30 mouse cellular contexts compared by ENCODE assay signal in genomic region chr10:96466845-96467244, GRCm38 (mm10).
A peak's percentile ranks its signal among the peaks of the same experiment; 100 is the strongest.
DNase-seq lines count a peak whose midpoint lies in the region; ATAC-seq lines count a peak whose summit lies in the region.
"Had no signal": no experiment of that assay in that cellular context is flagged by ENCODE, and none has a peak within 500 bp of the region (broad histone marks: within the 10 kb centered on the region; RNA-seq: fewer than 3 reads in every experiment).

No protein-coding gene starts in this region.

- H3K4me1 ChIP-seq in midbrain, embryonic 14.5 days (ENCODE audit: control insufficient read depth, insufficient read depth, low read length) = no peaks in the 10 kb centered on the region
- no peaks in the 10 kb centered on the region for H3K4me1 ChIP-seq in forebrain, embryonic 14.5 days (ENCODE audit: control insufficient read depth, insufficient read depth, low read length)
- H3K4me1 ChIP-seq: heart, embryonic 13.5 days; kidney, embryonic 15.5 days; limb, embryonic 13.5 days; neural tube, embryonic 12.5 days had no signal

- H3K4me2 ChIP-seq in midbrain, embryonic 14.5 days (ENCODE audit: low read length) = no peak overlapping the region
- H3K4me2 ChIP-seq in forebrain, embryonic 14.5 days (ENCODE audit: low read length) = no peak overlapping the region
- H3K4me2 ChIP-seq: heart, embryonic 13.5 days; hindbrain, embryonic 14.5 days; kidney, embryonic 15.5 days; limb, embryonic 13.5 days; liver, embryonic 11.5 days; neural tube, embryonic 12.5 days had no signal

- DNase-seq in thymus, postnatal 0 days (ENCODE audit: low spot score) = peak; percentile 22
- DNase-seq in thymus, postnatal 36 days = no peak
- DNase-seq in T-cell, adult 2 months (ENCODE audit: low spot score) = peak; percentile 43
- no peak for DNase-seq in midbrain, embryonic 14.5 days
- DNase-seq in forebrain, embryonic 14.5 days (ENCODE audit: low spot score) = no peak
- DNase-seq in layer of hippocampus, postnatal 25 days (ENCODE audit: extremely low spot score in 1 of 2, low spot score in 1 of 2) = no peak
- DNase-seq: adrenal gland, postnatal 25 days; B cell, adult 2 months; cerebellum, adult 11-12 months; cerebellum, postnatal 10 days; gastrocnemius, adult 2 months; gastrocnemius, postnatal 36 days; heart, adult 2 months; heart, postnatal 10 days; kidney, adult 18-20 months; kidney, postnatal 25 days; right cerebral cortex, adult 18-20 months had no signal

- H3K27me3 ChIP-seq in midbrain, embryonic 14.5 days (ENCODE audit: control insufficient read depth, insufficient read depth, low read length) = no peaks in the 10 kb centered on the region
- H3K27me3 ChIP-seq in forebrain, embryonic 14.5 days (replicated peaks; ENCODE audit: control insufficient read depth, insufficient read depth, low read length) = no peaks in the 10 kb centered on the region
- H3K27me3 ChIP-seq: heart, embryonic 13.5 days; kidney, embryonic 15.5 days; limb, embryonic 13.5 days; neural tube, embryonic 12.5 days; Patski had no signal

- ATAC-seq in inflammation-experienced regulatory T-cells, adult 6 months = peak; percentile 86
- no peak for ATAC-seq in midbrain, embryonic 14.5 days (ENCODE audit: low FRiP score, low TSS enrichment)
- ATAC-seq in forebrain, embryonic 14.5 days = no peak
- ATAC-seq: forebrain, embryonic 16.5 days; midbrain, embryonic 16.5 days; Patski had no signal

- no peak overlapping the region for H3K4me3 ChIP-seq in midbrain, embryonic 14.5 days (replicated peaks; ENCODE audit: low read depth, low read length)
- H3K4me3 ChIP-seq in forebrain, embryonic 14.5 days (ENCODE audit: low read depth, low read length) = no peak overlapping the region
- H3K4me3 ChIP-seq: forebrain, embryonic 10.5 days; gastrocnemius, adult 2 months; heart, adult 2 months; heart, embryonic 13.5 days; kidney, embryonic 15.5 days; left cerebral cortex, adult 2 months; limb, embryonic 13.5 days; neural tube, embryonic 12.5 days had no signal

- H3K27ac ChIP-seq in midbrain, embryonic 14.5 days (replicated peaks; ENCODE audit: low read depth, low read length) = no peak overlapping the region
- no peak overlapping the region for H3K27ac ChIP-seq in forebrain, embryonic 14.5 days (ENCODE audit: low read depth, low read length)
- H3K27ac ChIP-seq: forebrain, embryonic 10.5 days; gastrocnemius, adult 2 months; heart, adult 2 months; heart, embryonic 13.5 days; hindbrain, embryonic 14.5 days; kidney, embryonic 15.5 days; left cerebral cortex, adult 2 months; limb, embryonic 13.5 days; macrophage; neural tube, embryonic 12.5 days had no signal

- no peaks in the 10 kb centered on the region for H3K36me3 ChIP-seq in midbrain, embryonic 14.5 days (ENCODE audit: control insufficient read depth, insufficient read depth, low read length)
- H3K36me3 ChIP-seq in forebrain, embryonic 14.5 days (ENCODE audit: control insufficient read depth, insufficient read depth, low read length) = no peaks in the 10 kb centered on the region
- H3K36me3 ChIP-seq: forebrain, embryonic 10.5 days; heart, embryonic 13.5 days; kidney, embryonic 15.5 days; limb, embryonic 13.5 days; neural tube, embryonic 12.5 days had no signal

- H3K9ac ChIP-seq in midbrain, embryonic 14.5 days (replicated peaks; ENCODE audit: low read length) = no peak overlapping the region
- no peak overlapping the region for H3K9ac ChIP-seq in forebrain, embryonic 14.5 days (ENCODE audit: low read length)
- H3K9ac ChIP-seq: heart, embryonic 13.5 days; hindbrain, embryonic 14.5 days; kidney, embryonic 15.5 days; limb, embryonic 13.5 days; neural tube, embryonic 12.5 days had no signal

- 93% methylated on average over 3 of the region's 3 CpGs for WGBS in midbrain, embryonic 14.5 days
- WGBS in forebrain, embryonic 14.5 days = 66% methylated on average over 3 of the region's 3 CpGs

- no peaks in the 10 kb centered on the region for H3K9me3 ChIP-seq in midbrain, embryonic 14.5 days (ENCODE audit: control insufficient read depth, low read length)
- no peaks in the 10 kb centered on the region for H3K9me3 ChIP-seq in forebrain, embryonic 14.5 days (replicated peaks; ENCODE audit: control insufficient read depth, low read length)
- H3K9me3 ChIP-seq: forebrain, embryonic 10.5 days; heart, embryonic 13.5 days; kidney, embryonic 15.5 days; limb, embryonic 13.5 days; neural tube, embryonic 12.5 days had no signal

Comparison
In these comparisons a context has a peak if more than half of its experiments do, and no peak if none do; other contexts are left out.
1. DNase-seq: peak in thymus, postnatal 0 days (single experiment) and T-cell, adult 2 months (single experiment); none in thymus, postnatal 36 days (0 of 2), midbrain, embryonic 14.5 days (single experiment), forebrain, embryonic 14.5 days (single experiment) and layer of hippocampus, postnatal 25 days (0 of 2).